Mouse (Mus musculus) lung, embryonic 16.5 days (tissue): ENCODE measurements around the gene Mroh8. TPM values are rescaled to one million over a fixed set of nuclear protein-coding genes. Genes with fewer than 3 reads are reported as not detected.
"Not testable (repeated sequence)": the region's sequence is repeated elsewhere in the genome, so short reads cannot be mapped to it uniquely, and the experiment has no call there.

Experiments
- ATAC-seq: fragments of 200-750 bp; cut with Nextera tagmentation; 2 replicates; pipeline ENCODE4 v1.8.0; 2017; ENCODE audit warnings: low read depth, mild to moderate bottlenecking, moderate library complexity
- H3K27ac ChIP-seq: fragments of 300-500 bp; sonication (generic); 2 replicates; pipeline ENCODE4 v1.5.1; 2014; ENCODE audit warnings: mild to moderate bottlenecking, control low read depth, low read length
- H3K27me3 ChIP-seq: fragments of 300-500 bp; sonication (generic); 2 replicates; pipeline ENCODE4 v1.6.1; 2014; ENCODE audit warnings: low read depth, low read length, mixed read lengths; ENCODE audit not compliant: control insufficient read depth, insufficient read depth
- H3K36me3 ChIP-seq: fragments of 300-500 bp; sonication (generic); 2 replicates; pipeline ENCODE4 v1.6.1; 2014; ENCODE audit warnings: low read length; ENCODE audit not compliant: control insufficient read depth, insufficient read depth
- H3K4me1 ChIP-seq: fragments of 300-500 bp; sonication (generic); replicated peaks from 2 replicates; pipeline ENCODE4 v1.6.1; 2014; ENCODE audit warnings: low read length, mixed read lengths; ENCODE audit not compliant: control insufficient read depth, insufficient read depth
- H3K4me2 ChIP-seq: fragments of 300-500 bp; sonication (generic); 2 replicates; pipeline ENCODE4 v1.6.1; 2014; ENCODE audit warnings: low read depth, low read length, control low read depth
- H3K4me3 ChIP-seq: fragments of 300-500 bp; sonication (generic); 2 replicates; pipeline ENCODE4 v1.5.1; 2014; ENCODE audit warnings: mild to moderate bottlenecking, low read length, control low read depth
- H3K9ac ChIP-seq: fragments of 300-500 bp; sonication (generic); 2 replicates; pipeline ENCODE4 v1.6.1; 2014; ENCODE audit warnings: low read length, control low read depth
- H3K9me3 ChIP-seq: fragments of 300-500 bp; sonication (generic); 2 replicates; pipeline ENCODE4 v1.6.1; 2016; ENCODE audit warnings: low read length; ENCODE audit not compliant: control insufficient read depth
- WGBS: fragments of 180-500 bp; shearing (Covaris S2); extraction: QIAGEN DNeasy Blood & Tissue Kit; methylation state at CpG from one replicate; pipeline ENCODE4 v1.1.7; 2014; 5-methylcytosine and 5-hydroxymethylcytosine counted together
- polyA plus RNA-seq: library from polyadenylated mRNA; unstranded; fragments of >200 nt; fragmentation: Nextera tagmentation; extraction: Ambion mirVana; gene quantifications from 2 replicates; pipeline ENCODE4 v1.2.1, GENCODE M21; 2015

Mroh8 gene
- polyA plus RNA-seq, 1 experiment from 2014 or later = 0.59 TPM

DNA sequence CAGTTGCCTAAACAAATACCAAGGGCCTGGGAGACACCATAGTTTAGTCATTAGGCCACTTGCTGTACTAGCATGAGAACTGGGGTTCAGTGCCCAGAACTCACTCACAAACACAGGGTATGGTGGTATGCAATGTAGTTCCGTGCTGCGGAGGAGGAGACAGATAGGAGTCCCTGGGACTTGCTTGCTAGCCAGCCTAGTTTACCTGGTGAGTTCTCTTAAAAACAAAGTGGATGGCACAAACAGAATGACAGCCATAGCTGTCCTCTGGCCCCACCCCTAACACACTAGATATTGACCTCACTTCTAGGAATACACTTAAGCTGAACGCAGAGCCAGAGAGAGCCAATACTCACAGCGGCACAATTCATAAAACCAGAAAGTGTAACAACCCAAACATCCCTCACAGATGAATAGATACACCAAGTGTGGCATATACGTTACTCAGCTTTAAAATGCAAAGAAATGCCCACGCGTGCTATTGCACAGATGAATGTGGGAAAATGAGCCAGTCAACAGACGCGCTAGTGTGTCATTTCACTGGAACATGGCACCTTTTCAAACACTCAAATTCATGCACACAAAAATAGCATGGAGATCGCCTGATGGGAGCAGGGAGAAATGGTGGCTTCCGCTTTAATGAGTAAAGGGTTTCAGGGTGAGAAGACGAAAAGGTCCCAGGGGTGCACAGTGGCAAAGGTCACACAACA, 112.8 kb downstream of the Mroh8 start:
- no peak for ATAC-seq
- Histone ChIP-seq H3K4me1 (no peaks in the 10 kb centered on the region), H3K9ac (no peak overlapping the region), H3K36me3 (peaks cover 15% of the 10 kb centered on the region), H3K9me3 (no peaks in the 10 kb centered on the region), H3K27me3 (no peaks in the 10 kb centered on the region), H3K4me2 (no peak overlapping the region), H3K4me3 (no peak overlapping the region), H3K27ac (no peak overlapping the region)
- 92% methylated on average over 12 of the region's 12 CpGs for WGBS

DNA sequence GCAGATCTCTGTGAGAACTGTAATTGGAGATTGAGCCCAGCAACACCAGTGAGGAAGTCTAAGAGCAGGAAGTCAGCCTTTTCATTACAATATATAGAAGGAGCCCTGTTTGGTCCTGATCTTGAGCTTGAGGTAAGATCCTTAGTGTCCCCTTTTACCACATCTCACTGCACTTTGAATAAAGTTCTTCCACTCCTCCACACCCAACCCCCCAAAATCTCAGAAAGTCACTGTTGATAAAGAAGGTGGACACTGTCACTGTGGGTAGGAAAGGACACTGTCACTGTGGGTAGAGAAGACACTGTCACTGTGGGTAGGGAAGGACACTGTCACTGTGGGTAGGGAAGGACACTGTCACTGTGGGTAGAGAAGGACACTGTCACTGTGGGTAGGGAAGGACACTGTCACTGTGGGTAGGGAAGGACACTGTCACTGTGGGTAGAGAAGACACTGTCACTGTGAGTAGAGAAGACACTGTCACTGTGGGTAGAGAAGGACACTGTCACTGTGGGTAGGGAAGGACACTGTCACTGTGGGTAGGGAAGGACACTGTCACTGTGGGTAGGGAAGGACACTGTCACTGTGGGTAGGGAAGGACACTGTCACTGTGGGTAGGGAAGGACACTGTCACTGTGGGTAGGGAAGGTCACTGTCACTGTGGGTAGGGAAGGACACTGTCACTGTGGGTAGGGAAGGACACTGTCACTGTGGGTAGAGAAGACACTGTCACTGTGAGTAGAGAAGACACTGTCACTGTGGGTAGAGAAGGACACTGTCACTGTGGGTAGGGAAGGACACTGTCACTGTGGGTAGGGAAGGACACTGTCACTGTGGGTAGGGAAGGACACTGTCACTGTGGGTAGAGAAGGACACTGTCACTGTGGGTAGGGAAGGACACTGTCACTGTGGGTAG, 113.8 kb downstream of the Mroh8 start:
- H3K9ac ChIP-seq = not testable (repeated sequence)

DNA sequence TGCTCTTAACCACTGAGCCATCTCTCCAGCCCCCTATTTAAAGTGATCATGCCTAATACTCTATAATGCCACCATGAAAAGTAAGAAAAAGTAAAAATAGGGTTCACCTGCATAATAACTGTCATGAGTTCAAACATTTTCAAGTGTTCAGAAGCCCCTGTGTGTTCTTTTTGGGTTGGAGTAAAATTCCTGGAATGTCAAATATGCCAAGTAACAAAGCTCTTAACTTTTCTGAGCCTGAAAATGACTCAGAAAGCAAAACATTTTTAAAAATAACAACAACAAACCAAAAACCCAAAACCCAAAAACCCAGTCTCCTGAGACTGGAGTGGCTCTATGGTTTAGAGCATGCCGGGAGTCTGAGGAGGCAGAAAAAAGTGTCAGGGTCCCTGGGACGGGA, 115.2 kb downstream of the Mroh8 start:
- H3K4me3 ChIP-seq = no peak overlapping the region
- no peaks in the 10 kb centered on the region for H3K27me3 ChIP-seq
- ATAC-seq = no peak
- WGBS = 79% methylated on average over 2 of the region's 2 CpGs
- no peak overlapping the region for H3K27ac ChIP-seq
- no peak overlapping the region for H3K9ac ChIP-seq
- H3K4me2 ChIP-seq = no peak overlapping the region
- no peaks in the 10 kb centered on the region for H3K4me1 ChIP-seq
- H3K9me3 ChIP-seq = no peaks in the 10 kb centered on the region
- H3K36me3 ChIP-seq = peaks cover 25% of the 10 kb centered on the region

More for the DNA sequence above, 113.8 kb downstream of the Mroh8 start:
- H3K9me3 ChIP-seq, H3K27me3 ChIP-seq, ATAC-seq, H3K4me2 ChIP-seq, H3K4me3 ChIP-seq, H3K27ac ChIP-seq, H3K4me1 ChIP-seq: not testable (repeated sequence)
- H3K36me3 ChIP-seq = peaks cover 20% of the 10 kb centered on the region

Other genes with a start within 250 kb of the Mroh8 start
- gene Soga1, start 200.3 kb downstream of the Mroh8 start, polyA plus RNA-seq = 4.0 and 4.1 TPM in 2 replicates
- not detected in 2 replicates for gene Tldc2, start 192.5 kb downstream of the Mroh8 start, polyA plus RNA-seq
- gene Samhd1, start 144.3 kb downstream of the Mroh8 start, polyA plus RNA-seq = 30.2 and 32.4 TPM in 2 replicates
- gene Rbl1, start 75.0 kb downstream of the Mroh8 start, polyA plus RNA-seq = 26.9 and 30.4 TPM in 2 replicates
- 350 and 360 TPM in 2 replicates for gene Rpn2, start 532 bp downstream of the Mroh8 start, polyA plus RNA-seq
- not detected in 2 replicates for gene Ghrh, start 68.0 kb upstream of the Mroh8 start, polyA plus RNA-seq
- 85.3 and 86.3 TPM in 2 replicates for gene Manbal, start 88.0 kb upstream of the Mroh8 start, polyA plus RNA-seq
- 20.9 and 21.1 TPM in 2 replicates for gene Src, start 138.9 kb upstream of the Mroh8 start, polyA plus RNA-seq